Mouse (Mus musculus): ENCODE measurements at regions not wholly inside any gene's neighbourhood (a gene's known extent, or its start where the extent isn't known, plus 50 kb on each side); places are given as distances from the start of the nearest gene placed in this dataset. TPM values are rescaled to one million over a fixed set of nuclear protein-coding genes. Genes with fewer than 3 reads are reported as not detected.

DNA sequence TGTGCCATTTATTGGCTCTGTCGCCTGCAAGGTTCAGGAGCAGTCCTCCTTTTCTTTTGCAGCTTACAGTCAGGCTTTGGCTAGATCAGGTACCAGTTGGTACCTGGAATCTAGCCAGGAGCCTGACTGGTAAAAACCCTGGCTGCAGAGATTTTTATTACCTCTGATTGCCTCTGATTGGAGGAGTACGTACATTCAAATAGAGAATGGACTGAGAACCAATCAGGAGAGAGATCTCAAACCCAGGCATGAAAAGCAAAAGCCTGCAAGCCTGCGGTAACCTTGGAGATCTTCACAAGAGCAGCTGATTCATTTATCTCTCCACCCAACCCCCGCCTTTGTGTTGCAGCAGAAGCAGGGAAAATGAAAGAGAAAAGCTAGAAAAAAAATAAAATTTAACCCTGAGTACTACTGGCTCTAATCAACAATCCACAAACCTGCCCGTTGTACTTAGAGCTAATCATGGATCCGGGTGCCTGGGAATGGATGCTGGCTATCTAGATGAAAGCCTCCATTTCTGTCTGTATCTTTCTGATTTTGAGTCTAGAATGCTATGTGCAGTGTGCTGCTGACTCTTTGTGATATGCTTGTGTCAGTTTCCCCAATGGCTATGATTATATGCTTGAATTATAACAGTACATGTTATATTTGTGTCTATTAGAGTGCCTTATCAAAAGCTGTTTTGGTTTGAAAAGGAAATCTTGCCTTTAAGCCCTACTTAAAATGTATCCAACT, 406.2 kb upstream of the Ndn start:
- H3K27me3 ChIP-seq (replicated peaks): no peaks in the 10 kb centered on the region
- WGBS: 41% methylated on average over 6 of the region's 6 CpGs
- no peaks in the 10 kb centered on the region for H3K9me3 ChIP-seq (replicated peaks)
- H3K4me1 ChIP-seq: peaks cover 12% of the 10 kb centered on the region; the same call in 1 of the 2 replicates
- no peak overlapping the region for H3K4me3 ChIP-seq (replicated peaks)
- peak overlapping the region; percentile 35 for H3K4me2 ChIP-seq
- H3K9ac ChIP-seq (replicated peaks): no peak overlapping the region
- ATAC-seq (ENCODE audit: low FRiP score): peak; percentile 96
- peak overlapping the region; percentile 85 for H3K27ac ChIP-seq (replicated peaks)
- H3K36me3 ChIP-seq: peaks cover 5% of the 10 kb centered on the region; the same call in 1 of the 2 replicates

DNA sequence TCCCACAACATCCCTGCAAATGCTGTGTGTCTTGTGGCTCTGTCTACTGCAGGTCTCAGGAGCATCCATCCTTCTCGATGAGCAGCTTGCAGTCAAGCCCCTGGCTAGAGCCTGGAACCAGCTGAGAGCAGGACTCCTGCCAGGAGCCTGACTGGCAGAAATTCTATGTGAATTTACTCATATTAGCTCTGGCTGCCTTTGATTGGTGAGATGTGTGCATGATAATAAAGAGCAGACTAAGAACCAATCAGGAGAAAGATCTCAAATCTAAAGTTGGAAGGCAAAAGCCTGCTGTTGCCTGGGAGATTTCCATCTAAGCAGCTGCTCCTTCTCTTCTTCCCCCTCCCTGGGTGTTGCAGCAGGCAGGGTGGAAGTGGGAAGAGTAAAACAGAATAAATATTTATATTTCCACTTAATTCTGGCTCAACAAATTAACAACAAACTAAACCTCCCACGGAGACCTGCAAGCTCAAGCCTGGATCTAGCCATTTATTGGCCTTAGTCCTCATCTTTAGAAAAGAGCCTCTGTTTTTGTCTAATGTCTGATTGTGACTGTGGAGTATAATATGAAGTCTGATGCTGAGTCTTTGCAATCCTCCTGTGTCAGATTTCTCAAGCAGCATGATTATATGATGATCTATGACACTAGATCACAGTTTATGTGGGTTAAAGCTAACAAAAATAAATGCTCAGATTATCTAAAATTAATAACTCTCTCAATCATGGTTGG, 364.0 kb upstream of the Ndn start:
- H3K9me3 ChIP-seq (replicated peaks): no peaks in the 10 kb centered on the region
- H3K36me3 ChIP-seq: no peaks in the 10 kb centered on the region
- H3K4me2 ChIP-seq: no peak overlapping the region
- no peak overlapping the region for H3K4me3 ChIP-seq (replicated peaks)
- H3K27me3 ChIP-seq (replicated peaks): no peaks in the 10 kb centered on the region
- ATAC-seq (ENCODE audit: low FRiP score): peak; percentile 78
- H3K9ac ChIP-seq (replicated peaks): no peak overlapping the region
- WGBS: 43% methylated on average over 2 of the region's 2 CpGs
- H3K27ac ChIP-seq (replicated peaks): peak overlapping the region; percentile 49; the same call in 1 of the 2 replicates
- H3K4me1 ChIP-seq: no peaks in the 10 kb centered on the region

DNA sequence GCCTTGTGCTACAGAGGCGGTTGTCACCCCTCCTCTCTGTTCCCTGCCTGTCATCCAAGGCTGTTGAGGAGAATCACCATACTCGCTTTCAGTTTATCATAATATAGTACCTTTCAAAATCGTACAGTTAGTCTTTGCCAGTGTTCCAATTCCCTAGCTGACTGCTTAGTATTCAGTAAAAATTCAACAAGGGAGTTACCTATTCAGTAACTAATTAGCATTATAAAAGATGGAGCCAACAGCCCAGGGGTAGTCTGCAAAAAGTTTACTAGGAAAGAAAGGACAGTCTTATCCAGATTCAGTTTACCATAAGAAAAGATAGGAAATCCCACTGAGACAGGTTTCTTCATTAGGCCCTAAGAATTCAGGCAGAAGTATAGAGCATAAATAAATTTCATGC, 319.7 kb upstream of the Ndn start:
- Histone ChIP-seq H3K4me2 (no peak overlapping the region), H3K4me3 (replicated peaks) (no peak overlapping the region), H3K36me3 (no peaks in the 10 kb centered on the region), H3K27ac (replicated peaks) (no peak overlapping the region), H3K4me1 (no peaks in the 10 kb centered on the region), H3K9me3 (replicated peaks) (no peaks in the 10 kb centered on the region), H3K27me3 (replicated peaks) (no peaks in the 10 kb centered on the region), H3K9ac (replicated peaks) (no peak overlapping the region)
- WGBS: 65% methylated on average over 3 of the region's 3 CpGs
- no peak for ATAC-seq (ENCODE audit: low FRiP score)

DNA sequence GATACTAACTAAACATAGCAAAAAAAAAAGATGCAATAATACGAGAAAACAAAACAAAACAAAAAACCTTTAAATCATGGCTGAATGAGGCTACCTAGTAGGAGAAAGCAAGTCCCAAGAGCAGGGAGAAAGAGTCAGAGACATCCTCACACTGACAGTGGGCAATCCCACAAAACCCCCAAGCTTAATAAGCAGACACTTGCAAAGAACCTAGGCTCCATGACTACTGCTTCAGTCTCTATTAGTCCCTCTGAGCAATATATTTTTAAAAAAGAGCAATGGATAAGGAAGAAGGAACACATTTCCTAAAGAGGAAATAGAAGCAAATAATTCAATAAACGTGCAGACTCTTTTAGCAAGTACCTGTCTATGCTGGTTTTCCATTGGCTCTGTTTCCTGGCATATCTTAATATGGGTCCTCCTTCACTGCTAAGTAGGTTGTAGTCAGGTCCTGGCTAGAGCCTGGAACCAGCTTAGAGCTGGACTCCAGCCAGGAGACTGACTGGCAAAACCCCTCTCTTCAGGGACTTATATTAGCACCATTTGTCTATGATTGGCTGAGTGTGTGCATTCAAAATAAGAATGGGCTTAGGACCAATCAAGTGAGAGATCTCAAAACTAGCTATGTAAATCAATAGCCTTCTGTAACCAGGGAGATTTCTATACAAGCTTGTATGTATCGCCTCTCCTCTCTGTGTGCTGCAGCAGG, 300.5 kb upstream of the Ndn start:
- H3K4me1 ChIP-seq: no peaks in the 10 kb centered on the region
- H3K4me2 ChIP-seq: peak overlapping the region; percentile 28
- no peaks in the 10 kb centered on the region; the same call in 1 of the 2 replicates for H3K9me3 ChIP-seq (replicated peaks)
- no peaks in the 10 kb centered on the region for H3K27me3 ChIP-seq (replicated peaks)
- H3K9ac ChIP-seq (replicated peaks): no peak overlapping the region
- ATAC-seq (ENCODE audit: low FRiP score): peak; percentile 96
- WGBS: 48% methylated on average over 3 of the region's 3 CpGs
- no peaks in the 10 kb centered on the region for H3K36me3 ChIP-seq
- peak overlapping the region; percentile 81 for H3K27ac ChIP-seq (replicated peaks)
- H3K4me3 ChIP-seq (replicated peaks): no peak overlapping the region

DNA sequence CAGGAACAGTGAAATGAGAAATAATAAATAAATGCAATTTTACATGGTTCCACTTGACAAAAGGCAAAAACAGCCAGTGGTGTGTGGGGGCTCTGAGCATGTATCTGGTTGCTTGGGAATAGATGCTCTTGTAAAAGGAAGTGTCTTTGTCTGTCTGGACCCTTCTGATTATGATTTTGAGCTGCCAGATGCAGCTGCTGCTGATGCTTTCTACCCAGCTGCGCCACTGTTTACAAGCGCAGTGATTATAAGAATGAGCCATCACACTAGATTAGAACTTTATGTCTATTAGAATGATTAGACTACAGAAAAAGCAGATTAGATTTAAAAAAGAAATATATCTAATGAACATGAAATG, 299.9 kb upstream of the Ndn start:
- Histone ChIP-seq H3K4me2 (peak overlapping the region; percentile 28; the same call in 1 of the 2 replicates), H3K9me3 (replicated peaks) (no peaks in the 10 kb centered on the region; the same call in 1 of the 2 replicates), H3K4me3 (replicated peaks) (no peak overlapping the region), H3K4me1 (no peaks in the 10 kb centered on the region), H3K27ac (replicated peaks) (peak overlapping the region; percentile 81), H3K27me3 (replicated peaks) (no peaks in the 10 kb centered on the region), H3K9ac (replicated peaks) (no peak overlapping the region), H3K36me3 (no peaks in the 10 kb centered on the region)
- 68% methylated on average over 2 of the region's 2 CpGs for WGBS
- 0 out of 2 replicates have a peak, but pooled peaks have one; percentile 51 for ATAC-seq (ENCODE audit: low FRiP score)

DNA sequence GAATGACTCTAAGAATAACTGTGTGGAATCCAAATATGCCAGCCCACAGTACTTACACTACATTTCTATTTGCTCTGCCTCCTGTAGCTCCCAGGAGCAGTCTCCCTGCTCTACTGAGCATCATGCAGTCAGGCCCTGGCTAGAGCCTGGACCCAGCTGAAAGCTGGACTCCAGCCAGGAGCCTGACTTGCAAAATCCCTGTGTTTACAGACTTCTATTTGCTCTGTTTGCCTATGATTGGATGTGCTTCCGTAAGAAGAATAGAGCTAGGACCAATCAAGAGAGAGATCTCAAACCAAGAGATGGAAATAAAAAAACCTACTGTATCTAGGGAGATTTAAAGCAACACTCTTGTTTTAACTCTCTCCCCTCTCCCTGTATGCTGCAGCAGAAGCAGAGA, 267.8 kb upstream of the Ndn start:
- Histone ChIP-seq H3K36me3 (0 out of 2 replicates have a peak, but pooled peaks cover 4% of the 10 kb centered on the region), H3K4me3 (replicated peaks) (no peak overlapping the region), H3K9me3 (replicated peaks) (no peaks in the 10 kb centered on the region), H3K9ac (replicated peaks) (no peak overlapping the region), H3K4me2 (no peak overlapping the region), H3K4me1 (no peaks in the 10 kb centered on the region), H3K27me3 (replicated peaks) (no peaks in the 10 kb centered on the region), H3K27ac (replicated peaks) (no peak overlapping the region)
- 39% methylated on average over 1 of the region's 1 CpGs for WGBS
- ATAC-seq (ENCODE audit: low FRiP score): peak; percentile 69

DNA sequence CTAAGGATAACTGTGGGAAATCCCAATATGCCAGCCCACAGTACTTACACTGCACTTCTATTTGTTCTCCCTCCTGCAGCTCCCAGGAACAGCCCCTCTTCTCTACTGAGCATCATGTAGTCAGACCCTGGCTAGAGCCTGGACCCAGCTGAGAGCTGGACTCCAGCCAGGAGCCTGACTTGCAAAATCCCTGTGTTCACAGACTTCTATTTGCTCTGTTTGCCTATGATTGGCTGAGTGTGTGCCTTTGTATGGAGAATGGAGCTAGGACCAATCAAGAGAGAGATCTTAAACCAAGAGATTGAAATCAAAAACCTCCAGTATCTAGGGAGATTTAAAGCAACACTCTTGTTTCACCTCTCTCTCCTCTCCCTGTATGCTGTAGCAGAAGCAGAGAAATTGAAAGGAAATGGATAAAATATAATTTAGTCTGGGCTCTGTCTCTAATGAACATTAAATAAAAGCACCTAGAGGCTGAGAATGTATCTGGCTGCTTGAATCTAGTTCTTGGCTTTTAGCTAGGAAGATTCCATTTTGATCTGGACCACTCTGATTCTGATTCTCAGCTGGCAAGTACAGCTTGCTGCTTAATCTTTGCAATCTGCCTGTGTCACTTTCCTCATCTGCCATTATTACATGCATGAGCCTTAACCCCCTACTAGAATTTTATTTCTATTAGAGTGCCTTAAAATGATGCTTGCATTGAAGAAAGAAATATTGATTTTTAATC, 261.1 kb upstream of the Ndn start:
- peak; percentile 81 for ATAC-seq (ENCODE audit: low FRiP score)
- no peak overlapping the region for H3K4me2 ChIP-seq
- peak overlapping the region; percentile 51 for H3K27ac ChIP-seq (replicated peaks)
- no peaks in the 10 kb centered on the region for H3K4me1 ChIP-seq
- H3K36me3 ChIP-seq: 0 out of 2 replicates have a peak, but pooled peaks cover 4% of the 10 kb centered on the region
- no peak overlapping the region for H3K9ac ChIP-seq (replicated peaks)
- no peaks in the 10 kb centered on the region for H3K27me3 ChIP-seq (replicated peaks)
- H3K9me3 ChIP-seq (replicated peaks): no peaks in the 10 kb centered on the region
- H3K4me3 ChIP-seq (replicated peaks): no peak overlapping the region

Small RNA genes lying in the stretch of these regions (microRNA-seq; reads per million reads assigned to microRNA genes)
- gene Gm24923 (not detected), gene Mir344-2 (not detected), gene Mir344f (11.6 reads per million, percentile 27 among the genes with 10 or more reads in this experiment), gene Mir344g (1.2 reads per million), gene Mir344i (not detected)
